Mouse (Mus musculus) embryonic facial prominence, embryonic 13.5 days (tissue): ENCODE results near the gene Yjefn3. TPM values are rescaled to one million over a fixed set of nuclear protein-coding genes. Genes with fewer than 3 reads are reported as not detected.

Experiments
- ATAC-seq: fragments of 200-750 bp; cut with Nextera tagmentation; 2 replicates; pipeline ENCODE4 v1.8.0; 2017; ENCODE audit warnings: low read depth; ENCODE audit not compliant: insufficient number of reproducible peaks, insufficient read depth, low FRiP score, low TSS enrichment
- H3K27ac ChIP-seq: fragments of 300-500 bp; sonication (generic); 2 replicates; pipeline ENCODE4 v1.5.1; 2015; ENCODE audit warnings: moderate library complexity, mild to moderate bottlenecking, inconsistent platforms
- H3K27me3 ChIP-seq: fragments of 300-500 bp; sonication (generic); 2 replicates; pipeline ENCODE4 v1.6.1; 2015; ENCODE audit warnings: mild to moderate bottlenecking, inconsistent platforms
- H3K36me3 ChIP-seq: fragments of 300-500 bp; sonication (generic); 2 replicates; pipeline ENCODE4 v1.6.1; 2015; ENCODE audit warnings: mild to moderate bottlenecking, inconsistent platforms
- H3K4me1 ChIP-seq: fragments of 300-500 bp; sonication (generic); 2 replicates; pipeline ENCODE4 v1.6.1; 2015; ENCODE audit warnings: inconsistent platforms
- H3K4me2 ChIP-seq: fragments of 300-500 bp; sonication (generic); 2 replicates; pipeline ENCODE4 v1.6.1; 2015; ENCODE audit warnings: moderate library complexity, mild to moderate bottlenecking, inconsistent platforms
- H3K4me3 ChIP-seq: fragments of 300-500 bp; sonication (generic); 2 replicates; pipeline ENCODE4 v1.5.1; 2015; ENCODE audit warnings: mild to moderate bottlenecking, inconsistent platforms
- H3K9ac ChIP-seq: fragments of 300-500 bp; sonication (generic); 2 replicates; pipeline ENCODE4 v1.6.1; 2015; ENCODE audit warnings: mild to moderate bottlenecking, inconsistent platforms
- H3K9me3 ChIP-seq: fragments of 300-500 bp; sonication (generic); 2 replicates; pipeline ENCODE4 v1.6.1; 2016; ENCODE audit warnings: inconsistent platforms
- WGBS: fragments of 180-500 bp; shearing (Covaris S2); methylation state at CpG from one replicate; pipeline ENCODE4 v1.1.7; 2015; ENCODE audit warnings: mixed read lengths; 5-methylcytosine and 5-hydroxymethylcytosine counted together
- polyA plus RNA-seq: library from polyadenylated mRNA; unstranded; fragments of >200 nt; fragmentation: Nextera tagmentation; extraction: Ambion mirVana; gene quantifications from 2 replicates; pipeline ENCODE4 v1.2.1, GENCODE M21; 2015

Gene Yjefn3
- polyA plus RNA-seq, 1 experiment from 2014 or later: 3.6 TPM

DNA sequence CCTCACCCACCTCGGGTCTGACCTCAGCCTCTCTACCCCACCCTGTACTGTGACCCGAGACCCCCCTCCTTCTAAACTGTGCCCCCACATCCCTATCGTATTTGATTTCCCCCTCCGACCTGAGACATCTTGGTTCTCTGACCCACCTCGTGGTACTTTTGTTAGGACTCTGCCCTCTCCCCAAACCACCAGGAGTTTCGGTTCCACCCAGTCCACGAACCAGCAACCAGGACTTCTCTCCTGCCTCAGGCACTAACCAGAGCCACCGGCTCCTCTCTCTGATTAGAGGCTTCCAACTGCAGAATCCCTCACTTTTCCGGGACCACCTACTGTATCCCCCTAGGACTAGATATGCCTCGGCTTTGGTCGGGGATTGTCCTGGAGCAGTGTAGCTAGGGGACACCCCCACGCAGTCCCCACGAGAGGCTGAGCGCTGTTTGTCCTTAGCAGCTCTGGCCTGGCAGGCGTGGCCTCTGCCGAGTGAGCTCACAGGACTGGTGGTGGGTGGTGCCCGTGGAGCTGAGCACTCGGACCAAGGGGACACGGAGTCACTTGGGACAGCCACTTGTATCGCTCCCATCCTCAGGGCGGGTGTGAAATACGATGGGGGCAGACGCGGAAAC, 14.2 kb downstream of the Yjefn3 start:
- Histone ChIP-seq H3K9ac (peak overlapping the region; percentile 36; the same call in 1 of the 2 replicates), H3K27ac (no peak overlapping the region), H3K4me1 (peaks cover 32% of the 10 kb centered on the region), H3K4me2 (peak overlapping the region; percentile 60), H3K36me3 (peaks cover 15% of the 10 kb centered on the region), H3K4me3 (peak overlapping the region; percentile 36), H3K9me3 (no peaks in the 10 kb centered on the region), H3K27me3 (peaks cover 88% of the 10 kb centered on the region)
- WGBS: 4% methylated on average over 24 of the region's 24 CpGs
- no peak for ATAC-seq

- H3K36me3 ChIP-seq: peaks cover 7% of the 10 kb centered on the region
- H3K9ac ChIP-seq: peak within 1 kb of the TSS; percentile 36; the same call in 1 of the 2 replicates
- no peak within 1 kb of the TSS for H3K27ac ChIP-seq
- peaks cover 39% of the 10 kb centered on the region for H3K4me1 ChIP-seq
- peak within 1 kb of the TSS; percentile 60 for H3K4me2 ChIP-seq
- 1% methylated on average over 60 of the region's 60 CpGs for WGBS
- H3K27me3 ChIP-seq: peaks cover 94% of the 10 kb centered on the region
- ATAC-seq: no peak
- H3K4me3 ChIP-seq: peak within 1 kb of the TSS; percentile 36
- H3K9me3 ChIP-seq: no peaks in the 10 kb centered on the region
Measured at GRCm38 (mm10) chr8:69887289-69888243, 14.9 kb downstream of the Yjefn3 start, which contains the start of gene Cilp2. Cilp2 (minus strand) TSS chr8:69887687.

GRCm38 (mm10) chr8:69884141-69884540, 18.4 kb downstream of the Yjefn3 start:
- H3K36me3 ChIP-seq: no peaks in the 10 kb centered on the region
- no peaks in the 10 kb centered on the region for H3K9me3 ChIP-seq
- WGBS: 51% methylated on average over 13 of the region's 13 CpGs
- ATAC-seq: no peak
- H3K4me2 ChIP-seq: no peak overlapping the region
- peaks cover 54% of the 10 kb centered on the region for H3K4me1 ChIP-seq
- H3K27ac ChIP-seq: no peak overlapping the region
- no peak overlapping the region for H3K9ac ChIP-seq
- H3K27me3 ChIP-seq: peaks cover 100% of the 10 kb centered on the region
- no peak overlapping the region for H3K4me3 ChIP-seq

- ATAC-seq: 0 out of 2 replicates have a peak, but pooled peaks have one; percentile 21
- H3K9ac ChIP-seq: 0 out of 2 replicates have a peak overlapping the region, but pooled peaks have one; percentile 55
- peak overlapping the region; percentile 46 for H3K4me3 ChIP-seq
- peaks cover 43% of the 10 kb centered on the region for H3K4me1 ChIP-seq
- peaks cover 100% of the 10 kb centered on the region for H3K27me3 ChIP-seq
- peak overlapping the region; percentile 61 for H3K4me2 ChIP-seq
- H3K36me3 ChIP-seq: no peaks in the 10 kb centered on the region
- 12% methylated on average over 52 of the region's 52 CpGs for WGBS
- no peak overlapping the region for H3K27ac ChIP-seq
- H3K9me3 ChIP-seq: no peaks in the 10 kb centered on the region
Measured at GRCm38 (mm10) chr8:69882833-69883600, 19.5 kb downstream of the Yjefn3 start.

- H3K27me3 ChIP-seq: peaks cover 100% of the 10 kb centered on the region
- H3K9me3 ChIP-seq: no peaks in the 10 kb centered on the region
- ATAC-seq: peak; percentile 27; the same call in 1 of the 2 replicates
- WGBS: 6% methylated on average over 103 of the region's 103 CpGs
- peaks cover 34% of the 10 kb centered on the region for H3K4me1 ChIP-seq
- H3K36me3 ChIP-seq: no peaks in the 10 kb centered on the region
- no peak overlapping the region for H3K27ac ChIP-seq
- H3K4me3 ChIP-seq: peak overlapping the region; percentile 46
- peak overlapping the region; percentile 61 for H3K4me2 ChIP-seq
- H3K9ac ChIP-seq: peak overlapping the region; percentile 55; the same call in 1 of the 2 replicates
Measured at GRCm38 (mm10) chr8:69882021-69882756, 20.3 kb downstream of the Yjefn3 start.

GRCm38 (mm10) chr8:69881261-69881865, 21.1 kb downstream of the Yjefn3 start:
- ATAC-seq: no peak
- Histone ChIP-seq H3K4me1 (peaks cover 29% of the 10 kb centered on the region), H3K9me3 (no peaks in the 10 kb centered on the region), H3K4me2 (peak overlapping the region; percentile 61), H3K4me3 (peak overlapping the region; percentile 46), H3K27me3 (peaks cover 100% of the 10 kb centered on the region), H3K9ac (peak overlapping the region; percentile 55), H3K36me3 (no peaks in the 10 kb centered on the region), H3K27ac (no peak overlapping the region)
- WGBS: 23% methylated on average over 79 of the region's 79 CpGs

DNA sequence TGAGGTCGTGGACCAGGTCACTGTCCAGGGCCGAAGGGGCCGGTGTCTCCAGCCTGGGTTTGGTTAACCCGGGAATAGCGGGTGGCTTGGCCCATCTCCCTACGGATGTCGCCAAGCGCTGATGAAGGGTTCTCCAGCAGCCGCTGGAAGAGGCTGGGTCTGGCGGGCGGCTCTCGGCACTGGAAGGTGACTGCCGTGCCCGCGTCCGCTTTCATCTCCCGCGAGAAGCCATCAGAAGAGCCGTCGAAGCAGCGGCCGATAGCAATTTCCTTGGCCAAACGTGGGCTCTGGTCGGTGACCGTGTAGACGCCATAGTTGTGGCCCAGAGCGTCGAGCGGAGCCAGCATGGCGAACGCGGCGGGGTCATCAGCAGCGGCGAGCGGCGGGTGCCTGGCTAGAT, 21.7 kb downstream of the Yjefn3 start:
- H3K9me3 ChIP-seq: no peaks in the 10 kb centered on the region
- H3K27me3 ChIP-seq: peaks cover 100% of the 10 kb centered on the region
- no peaks in the 10 kb centered on the region for H3K36me3 ChIP-seq
- H3K4me1 ChIP-seq: peaks cover 29% of the 10 kb centered on the region
- no peak for ATAC-seq
- H3K9ac ChIP-seq: peak overlapping the region; percentile 32; the same call in 1 of the 2 replicates
- peak overlapping the region; percentile 61 for H3K4me2 ChIP-seq
- WGBS: 11% methylated on average over 37 of the region's 37 CpGs
- H3K27ac ChIP-seq: no peak overlapping the region
- peak overlapping the region; percentile 46 for H3K4me3 ChIP-seq

GRCm38 (mm10) chr8:69879678-69880077, 22.8 kb downstream of the Yjefn3 start:
- Histone ChIP-seq H3K9ac (no peak overlapping the region), H3K36me3 (no peaks in the 10 kb centered on the region), H3K4me3 (no peak overlapping the region), H3K4me2 (no peak overlapping the region), H3K27ac (no peak overlapping the region), H3K4me1 (peaks cover 25% of the 10 kb centered on the region), H3K27me3 (peaks cover 89% of the 10 kb centered on the region), H3K9me3 (no peaks in the 10 kb centered on the region)
- WGBS: 54% methylated on average over 8 of the region's 8 CpGs
- ATAC-seq: no peak

- Histone ChIP-seq H3K36me3 (no peaks in the 10 kb centered on the region), H3K27ac (no peak overlapping the region), H3K27me3 (peaks cover 72% of the 10 kb centered on the region), H3K4me1 (peaks cover 22% of the 10 kb centered on the region), H3K4me3 (no peak overlapping the region), H3K9me3 (no peaks in the 10 kb centered on the region), H3K4me2 (no peak overlapping the region), H3K9ac (no peak overlapping the region)
- WGBS: 53% methylated on average over 3 of the region's 3 CpGs
- ATAC-seq: no peak
Measured at GRCm38 (mm10) chr8:69877992-69878391, 24.5 kb downstream of the Yjefn3 start.

GRCm38 (mm10) chr8:69877396-69877795, 25.1 kb downstream of the Yjefn3 start:
- no peak overlapping the region for H3K27ac ChIP-seq

More at GRCm38 (mm10) chr8:69877396-69877795, 25.1 kb downstream of the Yjefn3 start:
- WGBS: 90% methylated on average over 4 of the region's 4 CpGs
- peaks cover 16% of the 10 kb centered on the region for H3K4me1 ChIP-seq
- no peak overlapping the region for H3K9ac ChIP-seq
- no peak overlapping the region for H3K4me3 ChIP-seq
- H3K27me3 ChIP-seq: peaks cover 66% of the 10 kb centered on the region
- H3K9me3 ChIP-seq: no peaks in the 10 kb centered on the region
- no peaks in the 10 kb centered on the region for H3K36me3 ChIP-seq
- ATAC-seq: no peak
- no peak overlapping the region for H3K4me2 ChIP-seq
